Mouse (Mus musculus) midbrain, embryonic 16.5 days (tissue): Measurements from ENCODE around the gene Txn2. TPM values are rescaled to one million over a fixed set of nuclear protein-coding genes. Genes with fewer than 3 reads are reported as not detected.

Experiments used
- ATAC-seq: fragments of 200-750 bp; cut with Nextera tagmentation; 2 replicates; pipeline ENCODE4 v1.8.0; 2017; ENCODE audit warnings: moderate TSS enrichment
- H3K27ac ChIP-seq: fragments of 300-500 bp; sonication (generic); 2 replicates; pipeline ENCODE4 v1.5.1; 2014; ENCODE audit warnings: mild to moderate bottlenecking, low read length, mixed read lengths
- H3K27me3 ChIP-seq: fragments of 300-500 bp; sonication (generic); 2 replicates; pipeline ENCODE4 v1.6.1; 2014; ENCODE audit warnings: low read depth, low read length, mixed read lengths; ENCODE audit not compliant: control insufficient read depth, insufficient read depth
- H3K36me3 ChIP-seq: fragments of 300-500 bp; sonication (generic); 2 replicates; pipeline ENCODE4 v1.6.1; 2014; ENCODE audit warnings: mild to moderate bottlenecking, low read length, moderate library complexity, mixed read lengths; ENCODE audit not compliant: control insufficient read depth, insufficient read depth
- H3K4me1 ChIP-seq: fragments of 300-500 bp; sonication (generic); 2 replicates; pipeline ENCODE4 v1.6.1; 2014; ENCODE audit warnings: mild to moderate bottlenecking, low read length, mixed read lengths; ENCODE audit not compliant: control insufficient read depth, insufficient read depth
- H3K4me2 ChIP-seq: fragments of 300-500 bp; sonication (generic); 2 replicates; pipeline ENCODE4 v1.6.1; 2014; ENCODE audit warnings: mild to moderate bottlenecking, low read length, mixed read lengths
- H3K4me3 ChIP-seq: fragments of 300-500 bp; sonication (generic); 2 replicates; pipeline ENCODE4 v1.5.1; 2014; ENCODE audit warnings: low read depth, mild to moderate bottlenecking, low read length, moderate library complexity, mixed read lengths
- H3K9ac ChIP-seq: fragments of 300-500 bp; sonication (generic); 2 replicates; pipeline ENCODE4 v1.6.1; 2014; ENCODE audit warnings: low read depth, low read length, mixed read lengths
- H3K9me3 ChIP-seq: fragments of 300-500 bp; sonication (generic); replicated peaks from 2 replicates; pipeline ENCODE4 v1.6.1; 2014; ENCODE audit warnings: mild to moderate bottlenecking, low read length, mixed read lengths; ENCODE audit not compliant: control insufficient read depth, poor library complexity, severe bottlenecking
- WGBS: fragments of 180-500 bp; shearing (Covaris S2); extraction: QIAGEN DNeasy Blood & Tissue Kit; methylation state at CpG from one replicate; pipeline ENCODE4 v1.1.7; 2014; 5-methylcytosine and 5-hydroxymethylcytosine counted together
- polyA plus RNA-seq: library from polyadenylated mRNA; unstranded; fragments of >200 nt; fragmentation: Nextera tagmentation; extraction: Ambion mirVana; gene quantifications from 2 replicates; pipeline ENCODE4 v1.2.1, GENCODE M21; 2015

Txn2 gene
- 187 and 190 TPM in 2 replicates for polyA plus RNA-seq

DNA sequence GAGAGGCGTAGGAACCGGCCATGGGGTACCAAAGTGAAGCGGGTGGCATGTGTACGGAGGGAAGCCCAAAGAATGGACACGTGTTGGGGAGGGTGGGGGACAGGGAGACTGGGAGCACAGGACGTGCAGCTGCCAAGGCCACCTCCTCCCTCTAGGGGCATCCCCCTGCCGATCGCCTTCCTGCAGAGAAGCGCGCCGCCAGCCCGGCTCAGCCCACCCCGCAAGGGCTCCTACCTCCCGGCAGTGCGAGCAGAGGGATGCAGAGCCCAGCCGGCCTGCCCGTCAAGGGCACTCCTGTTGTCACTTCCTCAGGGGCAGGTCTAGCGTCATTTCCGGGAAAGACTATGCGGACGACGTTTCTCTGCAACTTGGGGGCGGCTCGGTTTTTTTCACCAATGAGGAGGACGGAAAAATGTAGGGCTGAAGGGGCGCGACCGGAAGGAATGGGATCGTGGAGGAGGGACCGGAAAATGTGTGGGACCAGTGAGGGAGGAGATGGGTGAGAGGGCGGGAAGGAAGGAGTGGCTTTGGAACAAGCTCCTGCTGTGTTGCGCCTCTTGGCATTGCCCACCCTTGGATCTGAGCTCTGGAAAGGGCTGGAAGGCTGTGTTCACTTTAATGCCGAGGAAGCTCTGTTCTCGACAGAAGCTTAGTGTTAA is at the start of gene Txn2:
Txn2 (minus strand) TSS at position 334 of the 659 bp plus-strand sequence.
- WGBS = under 1% methylated on average over 30 of the region's 34 CpGs
- peak within 1 kb of the TSS; percentile 66 for H3K4me2 ChIP-seq
- peak; percentile 96 for ATAC-seq

DNA sequence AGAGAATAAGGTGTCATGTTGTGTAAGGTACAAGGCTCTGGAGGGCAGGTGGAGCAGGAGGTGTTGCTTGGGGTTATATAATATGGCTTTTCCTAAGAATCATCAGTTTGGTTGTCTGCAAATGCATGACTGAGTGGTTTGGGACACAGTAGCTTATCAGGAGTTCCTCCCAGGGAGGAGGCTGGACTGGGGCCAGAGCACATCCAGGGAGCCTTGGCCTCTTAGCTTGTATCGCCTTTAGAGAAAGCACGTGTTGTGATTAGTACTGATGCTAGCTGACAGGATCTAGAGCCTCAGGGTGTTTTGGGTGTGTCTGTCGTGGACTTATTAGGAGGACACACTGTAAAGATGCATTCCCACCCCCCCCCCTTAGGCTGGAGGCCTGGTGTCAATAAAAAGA is 48.9 kb upstream of the Txn2 start:
- ATAC-seq = no peak
- Histone ChIP-seq H3K4me2 (no peak overlapping the region), H3K27me3 (peaks cover 3% of the 10 kb centered on the region; the same call in 1 of the 2 replicates), H3K36me3 (no peaks in the 10 kb centered on the region), H3K9ac (no peak overlapping the region), H3K4me3 (no peak overlapping the region), H3K27ac (no peak overlapping the region), H3K9me3 (no peaks in the 10 kb centered on the region), H3K4me1 (peaks cover 3% of the 10 kb centered on the region; the same call in 1 of the 2 replicates)
- WGBS = 55% methylated on average over 3 of the region's 3 CpGs

More for the DNA sequence above, at the start of gene Txn2:
- Histone ChIP-seq H3K4me3 (peak within 1 kb of the TSS; percentile 64), H3K36me3 (peaks cover 8% of the 10 kb centered on the region; the same call in 1 of the 2 replicates), H3K4me1 (peaks cover 19% of the 10 kb centered on the region), H3K9me3 (no peaks in the 10 kb centered on the region), H3K9ac (peak within 1 kb of the TSS; percentile 82), H3K27me3 (no peaks in the 10 kb centered on the region), H3K27ac (peak within 1 kb of the TSS; percentile 95)

DNA sequence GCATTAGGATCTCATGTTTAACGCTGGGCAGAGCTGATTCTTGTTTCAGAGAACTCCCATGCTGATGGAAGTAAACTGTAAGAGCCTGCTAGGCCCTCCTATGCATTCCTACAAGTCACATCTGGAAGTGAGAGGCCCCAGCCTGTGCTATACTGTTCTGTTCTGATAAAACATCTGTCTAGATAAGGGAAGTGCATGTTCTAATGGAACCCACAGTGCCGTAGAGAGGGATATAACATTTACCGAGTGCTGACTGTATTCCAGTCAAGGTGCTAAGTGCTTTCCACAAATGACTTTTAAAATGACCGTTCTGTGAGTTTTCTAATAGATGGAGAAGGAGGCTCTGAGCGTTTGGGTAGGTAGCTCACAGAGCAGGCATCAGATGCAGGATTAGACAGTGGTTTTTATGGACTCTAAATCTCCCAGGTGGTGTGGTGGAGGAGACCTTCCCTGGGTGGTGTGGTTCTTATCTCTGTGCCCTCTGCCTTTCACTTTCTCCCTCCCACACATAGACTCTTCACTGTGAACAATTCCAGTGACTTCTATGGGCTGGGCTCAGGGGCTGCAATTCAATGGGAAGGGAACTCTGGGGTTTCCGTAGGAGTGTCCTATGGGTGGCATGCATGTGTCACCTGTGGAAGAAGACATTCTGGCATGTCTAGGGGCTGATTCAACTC is 45.5 kb upstream of the Txn2 start:
- H3K9ac ChIP-seq = no peak overlapping the region
- H3K4me3 ChIP-seq = no peak overlapping the region
- peaks cover 11% of the 10 kb centered on the region for H3K4me1 ChIP-seq
- H3K4me2 ChIP-seq = no peak overlapping the region
- H3K36me3 ChIP-seq = no peaks in the 10 kb centered on the region
- 74% methylated on average over 6 of the region's 6 CpGs for WGBS
- H3K9me3 ChIP-seq = no peaks in the 10 kb centered on the region
- H3K27me3 ChIP-seq = peaks cover under 1% of the 10 kb centered on the region; the same call in 1 of the 2 replicates
- no peak overlapping the region for H3K27ac ChIP-seq
- no peak for ATAC-seq

DNA sequence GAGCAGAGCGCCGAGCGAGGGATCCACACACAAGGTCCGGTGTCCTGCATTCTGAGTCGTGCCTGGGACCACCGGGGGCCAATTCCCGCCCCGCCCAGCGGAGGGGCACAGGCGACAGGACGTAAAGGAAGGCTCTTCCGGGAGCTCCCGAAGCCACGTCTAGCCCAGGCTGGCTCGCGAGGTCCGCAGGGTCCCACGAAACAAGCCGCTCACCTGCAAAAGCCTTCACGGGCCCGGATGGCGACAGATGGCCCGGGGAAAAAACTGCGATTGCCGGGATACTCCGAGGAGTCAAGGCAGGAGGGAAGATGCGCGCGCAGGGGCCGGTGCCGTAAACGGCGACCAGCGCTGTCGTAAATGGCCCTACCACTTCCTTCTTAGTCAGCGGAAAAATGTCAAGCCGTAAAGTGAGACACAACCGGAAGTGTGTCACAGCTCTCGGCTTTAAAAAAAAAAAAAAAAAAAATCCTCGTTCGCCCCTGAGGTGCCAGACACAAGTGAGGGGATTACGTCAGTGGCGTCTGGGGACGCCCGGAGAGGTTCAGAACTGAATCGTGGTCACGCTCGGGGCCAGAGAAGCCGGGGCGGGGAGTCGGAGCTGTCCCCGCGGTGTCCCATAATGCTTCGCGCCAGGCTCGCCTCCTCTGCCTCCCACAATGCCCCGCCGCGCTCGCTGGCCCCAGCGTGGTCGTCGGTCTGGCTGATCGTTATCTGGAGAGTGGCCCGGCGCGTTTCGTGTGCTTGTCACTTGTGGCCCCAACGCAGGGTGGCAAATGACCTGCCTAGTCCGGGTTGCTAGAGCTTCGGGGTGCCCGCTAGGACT is 41.9 kb upstream of the Txn2 start, which contains the start of gene Eif3d:
Eif3d (minus strand) TSS at position 344 of the 823 bp plus-strand sequence.
- Histone ChIP-seq H3K9me3 (no peaks in the 10 kb centered on the region), H3K4me2 (peak within 1 kb of the TSS; percentile 99), H3K27me3 (no peaks in the 10 kb centered on the region), H3K4me3 (peak within 1 kb of the TSS; percentile 95), H3K27ac (peak within 1 kb of the TSS; percentile 98), H3K4me1 (peaks cover 16% of the 10 kb centered on the region), H3K36me3 (peaks cover 24% of the 10 kb centered on the region), H3K9ac (peak within 1 kb of the TSS; percentile 97)
- 0% methylated on average over 72 of the region's 72 CpGs for WGBS
- peak; percentile 87 for ATAC-seq

DNA sequence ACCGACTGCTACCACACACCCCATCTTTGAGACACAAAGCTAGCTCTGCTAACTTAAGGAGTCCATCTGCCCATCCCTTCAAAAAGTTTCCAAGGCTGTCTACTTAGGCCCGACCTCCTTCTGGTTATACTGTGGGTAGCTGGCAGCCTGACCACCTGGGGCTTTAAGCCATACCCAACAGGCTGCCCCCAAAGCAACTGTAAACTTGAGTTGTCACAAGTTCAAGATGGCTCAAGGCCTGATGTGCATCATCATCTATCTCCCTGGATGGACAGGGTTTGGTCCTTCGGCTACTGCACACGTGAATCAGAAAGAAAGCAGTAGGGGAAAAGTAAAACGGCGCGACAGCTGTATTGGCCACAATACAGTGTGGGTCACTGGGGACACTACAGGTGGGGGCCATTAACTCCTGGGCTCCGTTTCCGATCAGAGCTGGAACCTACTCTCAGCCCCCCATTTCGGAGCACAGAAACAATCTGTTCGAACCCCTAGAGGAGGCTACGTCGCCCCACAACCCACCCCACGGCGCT is 41.2 kb upstream of the Txn2 start:
- Histone ChIP-seq H3K4me3 (peak overlapping the region; percentile 95), H3K36me3 (peaks cover 31% of the 10 kb centered on the region), H3K4me1 (peaks cover 16% of the 10 kb centered on the region), H3K9ac (peak overlapping the region; percentile 97), H3K4me2 (peak overlapping the region; percentile 99), H3K27ac (peak overlapping the region; percentile 98), H3K27me3 (no peaks in the 10 kb centered on the region), H3K9me3 (no peaks in the 10 kb centered on the region)
- peak; percentile 19 for ATAC-seq
- 2% methylated on average over 15 of the region's 15 CpGs for WGBS

DNA sequence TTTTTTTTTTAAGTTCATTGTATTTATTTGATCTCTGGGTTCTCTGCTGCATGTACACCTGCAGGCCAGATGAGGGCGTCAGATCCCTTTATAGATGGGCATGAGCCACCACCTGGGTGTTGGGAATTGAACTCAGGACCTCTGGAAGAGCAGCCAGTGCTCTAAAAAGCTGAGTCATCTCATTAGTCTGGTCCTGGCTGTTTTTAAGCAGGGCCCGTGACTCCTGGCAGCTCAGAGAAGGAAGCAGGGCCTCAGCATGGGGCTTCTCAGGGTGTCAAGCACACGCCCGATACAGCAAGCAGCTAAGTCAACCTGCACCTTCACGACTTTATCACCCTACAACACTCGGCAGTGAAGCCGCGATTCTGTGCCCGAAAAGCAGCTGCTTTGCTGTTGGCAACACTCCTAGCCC is 36.3 kb upstream of the Txn2 start:
- Histone ChIP-seq H3K27me3 (no peaks in the 10 kb centered on the region), H3K9me3 (no peaks in the 10 kb centered on the region), H3K36me3 (peaks cover 75% of the 10 kb centered on the region), H3K9ac (no peak overlapping the region), H3K4me2 (no peak overlapping the region), H3K27ac (no peak overlapping the region), H3K4me1 (peaks cover 13% of the 10 kb centered on the region), H3K4me3 (no peak overlapping the region)
- no peak for ATAC-seq
- WGBS = 86% methylated on average over 9 of the region's 9 CpGs

DNA sequence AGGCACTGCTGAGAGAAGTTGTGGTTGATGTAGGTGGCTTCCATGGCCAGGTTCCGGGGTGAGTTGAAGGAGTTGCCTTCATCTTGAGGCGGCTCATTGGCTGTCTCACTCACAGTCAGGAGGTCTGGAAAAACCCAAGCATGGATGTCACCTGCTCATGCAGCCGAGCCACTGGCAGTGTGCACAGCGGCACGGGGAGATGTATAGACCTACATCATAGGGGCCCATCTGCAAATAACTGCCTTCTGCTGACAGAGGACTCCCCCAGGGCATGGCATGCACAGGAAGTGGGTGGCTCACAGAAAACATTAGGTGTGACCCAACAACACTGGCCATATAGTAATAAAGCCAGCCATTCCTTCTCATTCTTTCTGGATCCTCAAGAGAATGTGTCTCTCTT is 33.6 kb upstream of the Txn2 start:
- no peaks in the 10 kb centered on the region for H3K4me1 ChIP-seq
- H3K27me3 ChIP-seq = no peaks in the 10 kb centered on the region
- ATAC-seq = no peak
- 95% methylated on average over 5 of the region's 5 CpGs for WGBS
- peaks cover 82% of the 10 kb centered on the region for H3K36me3 ChIP-seq
- H3K4me3 ChIP-seq = no peak overlapping the region
- no peaks in the 10 kb centered on the region for H3K9me3 ChIP-seq
- H3K27ac ChIP-seq = no peak overlapping the region
- H3K9ac ChIP-seq = no peak overlapping the region
- H3K4me2 ChIP-seq = no peak overlapping the region

DNA sequence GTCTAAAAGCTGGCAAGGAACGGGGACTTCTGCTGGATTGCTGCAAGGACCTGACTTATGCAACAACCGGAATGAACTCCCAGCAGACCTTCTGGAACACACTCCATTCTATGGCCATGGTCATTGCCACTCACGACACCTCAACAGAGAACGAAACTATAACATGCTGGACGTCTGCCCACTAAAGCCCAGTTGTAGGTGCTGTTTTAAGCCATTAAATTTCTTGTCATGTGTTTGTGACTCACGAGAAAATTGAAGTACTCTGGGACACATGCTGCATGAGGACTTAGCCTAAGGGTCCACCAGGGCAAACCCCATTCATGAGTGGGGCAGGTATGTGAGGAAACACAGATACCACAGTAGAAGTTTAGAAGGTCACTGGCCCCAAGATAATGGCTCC is 31.9 kb upstream of the Txn2 start:
- Histone ChIP-seq H3K27ac (no peak overlapping the region), H3K9ac (no peak overlapping the region), H3K9me3 (no peaks in the 10 kb centered on the region), H3K27me3 (no peaks in the 10 kb centered on the region), H3K4me2 (no peak overlapping the region), H3K4me3 (no peak overlapping the region), H3K4me1 (peaks cover 8% of the 10 kb centered on the region), H3K36me3 (peaks cover 65% of the 10 kb centered on the region)
- no peak for ATAC-seq
- WGBS = 94% methylated on average over 6 of the region's 6 CpGs
